Mouse (Mus musculus) limb, embryonic 15.5 days (tissue): ENCODE measurements around the gene Trpc3. TPM values are rescaled to one million over a fixed set of nuclear protein-coding genes. Genes with fewer than 3 reads are reported as not detected.
"Not testable (repeated sequence)": the region's sequence is repeated elsewhere in the genome, so short reads cannot be mapped to it uniquely, and the experiment has no call there.

Experiments used
- ATAC-seq: fragments of 200-750 bp; cut with Nextera tagmentation; 2 replicates; pipeline ENCODE4 v1.8.0; 2017; ENCODE audit warnings: low read depth, moderate TSS enrichment; ENCODE audit not compliant: insufficient number of reproducible peaks, low FRiP score, low TSS enrichment
- H3K27ac ChIP-seq: fragments of 300-500 bp; sonication (generic); 2 replicates; pipeline ENCODE4 v1.5.1; 2015; ENCODE audit warnings: moderate library complexity, mild to moderate bottlenecking, inconsistent platforms
- H3K27me3 ChIP-seq: fragments of 300-500 bp; sonication (generic); 2 replicates; pipeline ENCODE4 v1.6.1; 2015; ENCODE audit warnings: inconsistent platforms
- H3K36me3 ChIP-seq: fragments of 300-500 bp; sonication (generic); 2 replicates; pipeline ENCODE4 v1.6.1; 2015; ENCODE audit warnings: inconsistent platforms
- H3K4me1 ChIP-seq: fragments of 300-500 bp; sonication (generic); 2 replicates; pipeline ENCODE4 v1.6.1; 2015; ENCODE audit warnings: inconsistent platforms
- H3K4me2 ChIP-seq: fragments of 300-500 bp; sonication (generic); 2 replicates; pipeline ENCODE4 v1.6.1; 2015; ENCODE audit warnings: mild to moderate bottlenecking, inconsistent platforms
- H3K4me3 ChIP-seq: fragments of 300-500 bp; sonication (generic); 2 replicates; pipeline ENCODE4 v1.5.1; 2015; ENCODE audit warnings: mild to moderate bottlenecking, inconsistent platforms
- H3K9ac ChIP-seq: fragments of 300-500 bp; sonication (generic); 2 replicates; pipeline ENCODE4 v1.6.1; 2015; ENCODE audit warnings: inconsistent platforms
- H3K9me3 ChIP-seq: fragments of 300-500 bp; sonication (generic); 2 replicates; pipeline ENCODE4 v1.6.1; 2016; ENCODE audit warnings: inconsistent platforms
- WGBS: fragments of 180-500 bp; shearing (Covaris S2); methylation state at CpG from one replicate; pipeline ENCODE4 v1.1.7; 2015; 5-methylcytosine and 5-hydroxymethylcytosine counted together
- polyA plus RNA-seq: library from polyadenylated mRNA; unstranded; fragments of >200 nt; fragmentation: Nextera tagmentation; extraction: Ambion mirVana; gene quantifications from 2 replicates; pipeline ENCODE4 v1.2.1, GENCODE M21; 2015

Trpc3 gene
- polyA plus RNA-seq = 2.2 and 2.5 TPM in 2 replicates

DNA sequence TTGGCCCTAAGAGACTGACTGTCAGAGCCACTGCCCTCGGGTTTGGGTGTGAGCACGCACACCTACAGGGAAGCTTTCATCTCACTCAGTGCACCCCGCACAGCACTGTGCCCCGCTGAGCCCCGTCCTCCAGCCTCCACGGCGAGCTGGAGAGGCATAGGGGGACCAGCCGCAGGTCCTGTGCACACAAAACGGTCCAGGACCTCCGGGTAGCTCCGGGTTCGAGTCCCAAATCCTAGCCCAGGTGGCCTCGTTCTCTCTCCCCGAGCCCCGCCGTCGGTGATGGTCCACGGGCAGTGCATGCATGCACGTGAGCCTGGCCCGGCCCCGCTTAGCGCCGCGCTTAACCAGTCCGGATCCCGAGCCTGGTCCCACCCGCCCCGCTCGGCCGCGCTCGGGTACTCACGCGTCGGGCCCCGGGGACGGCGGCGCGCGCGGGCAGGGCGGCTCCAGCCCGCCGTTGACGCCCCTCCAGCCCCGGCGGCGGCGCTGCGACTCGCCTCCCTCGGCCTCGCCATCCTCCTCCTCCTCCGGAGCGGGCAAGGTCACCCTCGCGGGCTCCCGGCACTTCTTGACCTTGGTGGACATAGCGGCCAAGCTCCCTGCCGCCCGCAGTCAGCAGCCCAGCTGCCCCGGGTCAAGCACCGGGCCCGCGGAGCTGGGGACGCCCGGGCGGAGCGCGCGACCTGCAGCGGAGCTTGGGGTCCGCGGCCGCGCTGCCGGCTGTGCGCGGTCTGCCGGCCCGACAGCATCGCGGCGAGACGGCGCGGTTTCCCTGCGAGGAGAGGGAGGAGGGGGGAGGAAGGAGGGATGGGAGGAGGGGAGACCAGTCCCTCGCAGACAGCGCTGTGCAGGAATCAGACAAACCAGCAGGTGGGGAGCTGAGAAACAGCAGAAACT, at the start of gene Trpc3:
Gene Trpc3, minus strand, starts transcription at position 776 of the 900 bp plus-strand sequence.
- H3K4me3 ChIP-seq = peak within 1 kb of the TSS; percentile 63
- H3K36me3 ChIP-seq = no peaks in the 10 kb centered on the region
- peak; percentile 81 for ATAC-seq
- peak within 1 kb of the TSS; percentile 89 for H3K4me2 ChIP-seq
- H3K27me3 ChIP-seq = peaks cover 24% of the 10 kb centered on the region
- peak within 1 kb of the TSS; percentile 63 for H3K9ac ChIP-seq
- peaks cover 16% of the 10 kb centered on the region for H3K4me1 ChIP-seq
- no peaks in the 10 kb centered on the region for H3K9me3 ChIP-seq
- WGBS = 1% methylated on average over 85 of the region's 91 CpGs
- no peak within 1 kb of the TSS for H3K27ac ChIP-seq

DNA sequence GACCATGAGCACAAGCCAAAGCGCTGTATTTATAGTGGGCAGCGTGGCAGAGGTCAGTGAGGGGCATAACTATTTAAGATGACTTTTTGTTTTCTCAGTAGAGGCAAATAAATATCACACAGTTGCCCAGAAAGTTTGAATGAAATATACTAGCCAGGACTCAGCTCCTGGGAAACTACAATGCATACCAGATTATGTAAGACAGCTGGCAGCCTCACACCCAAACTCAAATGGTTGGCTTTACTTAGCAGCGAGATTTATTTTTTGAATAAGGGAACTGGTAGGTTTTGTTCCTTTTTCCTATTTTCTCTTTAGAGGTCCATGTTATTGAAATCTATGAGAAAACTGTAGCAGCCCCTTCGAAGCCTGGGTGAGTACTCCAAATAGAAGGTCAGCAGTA, 48.1 kb upstream of the Trpc3 start:
- H3K9me3 ChIP-seq = no peaks in the 10 kb centered on the region
- no peak overlapping the region for H3K27ac ChIP-seq
- H3K36me3 ChIP-seq = no peaks in the 10 kb centered on the region
- H3K9ac ChIP-seq = no peak overlapping the region
- H3K4me2 ChIP-seq = no peak overlapping the region
- H3K27me3 ChIP-seq = no peaks in the 10 kb centered on the region
- ATAC-seq = no peak
- no peak overlapping the region for H3K4me3 ChIP-seq
- H3K4me1 ChIP-seq = no peaks in the 10 kb centered on the region
- WGBS = 69% methylated on average over 4 of the region's 4 CpGs

DNA sequence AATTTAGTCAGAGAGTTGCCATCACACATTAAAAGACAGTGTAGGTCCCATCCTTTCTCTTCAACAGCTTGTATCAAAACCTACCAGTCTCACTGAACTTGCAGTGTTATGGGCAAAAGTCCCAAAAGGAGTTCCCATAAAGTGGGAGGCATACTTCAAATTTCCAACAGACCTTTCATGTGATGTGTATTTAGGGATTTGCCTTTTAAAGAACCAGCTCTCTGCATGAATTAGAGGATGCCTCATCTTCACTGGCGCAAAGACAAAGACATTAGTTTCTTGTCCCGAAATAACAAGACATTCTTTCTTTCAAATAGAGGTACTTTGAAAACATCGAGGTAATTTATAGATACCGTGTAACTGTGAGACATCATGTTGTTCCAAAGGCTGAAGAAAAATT, 43.1 kb upstream of the Trpc3 start:
- Histone ChIP-seq H3K4me2 (no peak overlapping the region), H3K27me3 (no peaks in the 10 kb centered on the region), H3K4me1 (no peaks in the 10 kb centered on the region), H3K27ac (no peak overlapping the region), H3K9ac (no peak overlapping the region), H3K9me3 (no peaks in the 10 kb centered on the region), H3K36me3 (no peaks in the 10 kb centered on the region), H3K4me3 (no peak overlapping the region)
- 92% methylated on average over 4 of the region's 4 CpGs for WGBS
- ATAC-seq = no peak

DNA sequence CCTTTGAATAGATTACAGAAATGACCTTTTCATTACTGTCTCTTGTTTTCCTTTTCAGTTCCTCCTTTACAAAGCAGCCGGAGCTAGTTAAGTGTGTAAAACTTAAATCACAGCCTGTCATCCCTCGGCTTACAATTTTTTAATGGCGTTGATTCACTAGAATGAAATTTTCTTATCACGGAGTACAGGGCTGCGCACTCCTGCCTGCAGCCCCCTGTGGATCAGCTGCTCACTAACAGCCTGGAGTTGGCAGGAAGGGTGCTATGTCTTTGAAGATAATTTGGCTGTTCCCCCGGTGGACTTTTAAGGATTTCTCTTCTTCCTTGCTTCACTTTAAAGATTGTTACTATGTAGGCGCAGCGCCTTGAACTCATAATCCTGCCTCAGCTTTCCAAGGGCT, 36.6 kb upstream of the Trpc3 start:
- H3K27ac ChIP-seq = no peak overlapping the region
- 65% methylated on average over 8 of the region's 8 CpGs for WGBS
- no peak for ATAC-seq

DNA sequence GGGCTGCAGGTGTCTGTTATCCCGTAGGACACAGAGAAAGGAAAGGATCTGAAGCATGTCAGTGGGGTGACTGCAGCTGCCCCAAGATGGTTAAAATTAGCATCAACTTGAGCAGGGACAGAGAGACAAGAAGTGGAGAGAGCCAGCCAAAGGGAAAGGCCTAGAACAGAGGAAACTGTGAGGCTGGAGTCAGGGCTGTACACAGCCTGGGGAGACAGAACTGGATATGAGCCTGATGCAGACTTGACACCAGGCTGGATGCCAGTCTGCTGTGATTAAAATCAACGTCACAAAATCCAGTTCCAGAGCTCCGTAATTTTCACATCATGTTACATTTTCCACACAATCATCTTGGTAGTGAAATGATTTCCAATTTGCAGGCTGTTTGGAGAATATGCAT, 31.9 kb upstream of the Trpc3 start:
- H3K27me3 ChIP-seq = no peaks in the 10 kb centered on the region
- no peaks in the 10 kb centered on the region for H3K36me3 ChIP-seq
- H3K27ac ChIP-seq = no peak overlapping the region
- no peak overlapping the region for H3K9ac ChIP-seq
- ATAC-seq = no peak
- 60% methylated on average over 3 of the region's 3 CpGs for WGBS
- no peaks in the 10 kb centered on the region for H3K9me3 ChIP-seq
- H3K4me3 ChIP-seq = no peak overlapping the region
- no peaks in the 10 kb centered on the region for H3K4me1 ChIP-seq
- no peak overlapping the region for H3K4me2 ChIP-seq

More for the DNA sequence above, 36.6 kb upstream of the Trpc3 start:
- no peaks in the 10 kb centered on the region for H3K36me3 ChIP-seq
- H3K27me3 ChIP-seq = no peaks in the 10 kb centered on the region
- no peaks in the 10 kb centered on the region for H3K4me1 ChIP-seq
- no peaks in the 10 kb centered on the region for H3K9me3 ChIP-seq
- H3K4me2 ChIP-seq = no peak overlapping the region
- H3K4me3 ChIP-seq = no peak overlapping the region
- no peak overlapping the region for H3K9ac ChIP-seq

DNA sequence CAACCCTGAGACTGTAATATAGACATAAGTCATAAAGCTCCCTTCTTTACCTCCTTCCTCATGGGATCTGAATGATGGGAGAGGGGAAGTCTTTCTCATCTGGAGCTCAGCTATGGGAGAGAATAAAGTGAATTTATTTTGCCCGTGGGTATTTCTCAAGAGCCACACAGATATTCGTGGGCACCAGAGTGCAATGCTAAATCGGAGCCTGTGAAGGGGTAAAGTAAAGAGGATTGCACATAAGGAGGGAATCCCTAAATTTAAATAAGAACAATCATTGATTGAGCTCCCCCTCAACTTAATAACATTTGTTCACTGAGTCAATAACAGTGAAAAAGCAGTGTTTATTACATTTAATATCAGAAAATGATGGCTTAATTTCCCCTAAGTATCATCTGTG, 19.6 kb upstream of the Trpc3 start:
- no peaks in the 10 kb centered on the region for H3K36me3 ChIP-seq
- no peak overlapping the region for H3K27ac ChIP-seq
- no peak overlapping the region for H3K4me2 ChIP-seq
- no peaks in the 10 kb centered on the region for H3K27me3 ChIP-seq
- no peak for ATAC-seq
- H3K9ac ChIP-seq = no peak overlapping the region
- H3K9me3 ChIP-seq = no peaks in the 10 kb centered on the region
- H3K4me1 ChIP-seq = no peaks in the 10 kb centered on the region
- H3K4me3 ChIP-seq = no peak overlapping the region
- 73% methylated on average over 3 of the region's 3 CpGs for WGBS

DNA sequence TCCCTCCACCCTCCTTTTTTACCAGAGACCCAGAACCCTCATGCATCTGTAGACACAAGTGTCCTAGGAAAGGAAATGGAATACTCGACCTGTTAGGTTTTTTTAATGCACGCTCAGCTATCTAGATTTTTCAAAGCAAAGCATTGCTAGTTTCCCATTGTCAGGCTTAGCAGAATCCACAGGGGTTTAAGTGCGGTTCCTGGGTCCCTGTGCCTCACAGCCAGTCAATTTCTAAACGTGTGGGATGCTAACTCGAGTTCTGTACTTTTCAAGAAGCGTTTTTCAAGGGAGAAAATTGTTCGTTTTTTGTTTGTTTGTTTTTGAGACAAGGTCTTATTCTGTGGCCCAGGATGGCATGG, 304 bp upstream of the Trpc3 start:
- Histone ChIP-seq H3K36me3 (no peaks in the 10 kb centered on the region), H3K9me3 (no peaks in the 10 kb centered on the region), H3K4me3 (peak overlapping the region; percentile 63), H3K4me2 (peak overlapping the region; percentile 89), H3K27ac (no peak overlapping the region), H3K27me3 (peaks cover 24% of the 10 kb centered on the region), H3K4me1 (peaks cover 16% of the 10 kb centered on the region), H3K9ac (peak overlapping the region; percentile 63; the same call in 1 of the 2 replicates)
- WGBS = 15% methylated on average over 7 of the region's 7 CpGs
- no peak for ATAC-seq

DNA sequence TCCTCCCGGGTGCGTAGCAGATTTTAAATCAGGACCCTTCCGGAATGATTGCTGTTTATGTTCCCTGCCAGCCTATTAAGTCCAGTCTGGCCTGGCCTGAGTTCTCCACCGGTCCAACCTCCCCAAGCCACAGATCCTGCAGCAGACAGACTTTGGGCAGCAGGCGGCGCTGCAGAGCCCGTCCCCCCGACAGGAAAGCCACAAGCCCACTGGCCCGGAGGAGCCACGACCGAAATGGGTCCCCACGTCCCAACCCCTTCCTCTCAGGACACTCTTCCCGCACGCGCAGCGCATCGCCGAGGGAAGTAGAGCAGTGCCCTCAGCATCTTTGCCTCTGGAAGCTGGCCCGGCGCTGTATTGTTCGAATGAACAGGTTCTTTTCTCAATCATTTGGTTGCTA, 1.1 kb downstream of the Trpc3 start:
- no peak overlapping the region for H3K27ac ChIP-seq
- peaks cover 16% of the 10 kb centered on the region for H3K4me1 ChIP-seq
- no peak overlapping the region for H3K9ac ChIP-seq
- H3K4me2 ChIP-seq = peak overlapping the region; percentile 89
- peak overlapping the region; percentile 63 for H3K4me3 ChIP-seq
- no peaks in the 10 kb centered on the region for H3K36me3 ChIP-seq
- no peaks in the 10 kb centered on the region for H3K9me3 ChIP-seq
- 3% methylated on average over 21 of the region's 21 CpGs for WGBS
- peaks cover 24% of the 10 kb centered on the region for H3K27me3 ChIP-seq
- 0 out of 2 replicates have a peak, but pooled peaks have one; percentile 63 for ATAC-seq

DNA sequence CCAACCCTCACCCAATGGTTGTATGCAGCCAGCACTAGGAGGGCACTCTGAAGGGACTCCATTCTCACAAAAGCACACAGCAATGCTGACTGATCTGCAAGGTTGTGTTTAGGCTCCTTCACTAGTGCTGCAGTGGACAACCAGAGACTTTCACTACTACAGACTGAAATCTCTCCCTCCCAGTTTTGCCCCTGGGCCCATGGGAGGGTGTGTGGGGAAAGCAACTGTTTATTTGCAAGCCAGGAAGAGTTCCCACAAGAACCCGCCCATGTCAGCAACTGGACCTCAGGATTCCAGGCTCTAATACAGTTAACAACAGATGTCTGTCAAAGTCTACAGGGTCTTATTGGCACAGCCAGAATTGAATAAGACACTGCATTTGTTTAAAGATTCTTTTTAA, 14.1 kb downstream of the Trpc3 start:
- Histone ChIP-seq H3K4me2 (no peak overlapping the region), H3K36me3 (no peaks in the 10 kb centered on the region), H3K4me1 (no peaks in the 10 kb centered on the region), H3K27me3 (no peaks in the 10 kb centered on the region), H3K9ac (no peak overlapping the region), H3K27ac (no peak overlapping the region), H3K4me3 (no peak overlapping the region), H3K9me3 (no peaks in the 10 kb centered on the region)
- WGBS = 53% methylated on average over 1 of the region's 1 CpGs
- ATAC-seq = no peak

DNA sequence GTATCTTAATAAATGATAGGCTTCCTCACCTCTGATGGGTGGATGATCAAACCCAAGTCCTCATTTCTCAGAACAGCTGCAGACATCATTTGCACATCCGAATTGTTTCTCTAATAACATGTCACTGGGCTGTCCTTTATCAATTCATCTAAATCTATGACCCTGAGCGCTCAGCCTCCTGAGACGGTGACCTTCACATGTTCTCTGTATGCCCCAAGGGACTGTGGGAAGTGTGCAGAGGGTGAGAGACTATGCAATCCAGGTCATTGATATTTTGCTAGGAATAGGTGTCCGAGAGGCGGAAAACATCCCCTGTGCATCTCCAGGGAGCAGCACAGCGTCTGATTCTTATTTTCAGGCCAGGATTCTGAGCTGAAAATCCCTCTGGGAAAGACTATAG, 22.2 kb downstream of the Trpc3 start:
- Histone ChIP-seq H3K4me3 (no peak overlapping the region), H3K36me3 (no peaks in the 10 kb centered on the region), H3K4me2 (no peak overlapping the region), H3K4me1 (no peaks in the 10 kb centered on the region), H3K27ac (no peak overlapping the region), H3K9me3 (no peaks in the 10 kb centered on the region), H3K27me3 (no peaks in the 10 kb centered on the region), H3K9ac (no peak overlapping the region)
- ATAC-seq = no peak
- WGBS = 87% methylated on average over 6 of the region's 6 CpGs

DNA sequence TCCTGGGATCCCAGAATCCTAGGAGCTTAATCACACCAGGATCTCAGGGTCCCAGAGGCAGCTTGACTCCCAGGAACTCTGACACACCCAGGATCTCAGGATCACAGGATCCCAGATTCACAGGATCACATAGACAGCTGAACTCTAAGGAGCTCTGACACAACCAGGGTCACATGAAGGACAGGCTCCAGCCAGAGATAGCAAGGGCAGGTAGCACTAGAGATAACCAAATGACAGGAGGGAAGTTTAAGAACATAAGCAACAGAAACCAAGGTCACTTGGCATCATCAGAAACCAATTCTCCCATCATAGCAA, 44.8 kb downstream of the Trpc3 start:
- not testable (repeated sequence) for H3K4me1 ChIP-seq, H3K9me3 ChIP-seq, ATAC-seq, H3K36me3 ChIP-seq, H3K4me2 ChIP-seq, H3K27me3 ChIP-seq, H3K27ac ChIP-seq, H3K9ac ChIP-seq, H3K4me3 ChIP-seq

DNA sequence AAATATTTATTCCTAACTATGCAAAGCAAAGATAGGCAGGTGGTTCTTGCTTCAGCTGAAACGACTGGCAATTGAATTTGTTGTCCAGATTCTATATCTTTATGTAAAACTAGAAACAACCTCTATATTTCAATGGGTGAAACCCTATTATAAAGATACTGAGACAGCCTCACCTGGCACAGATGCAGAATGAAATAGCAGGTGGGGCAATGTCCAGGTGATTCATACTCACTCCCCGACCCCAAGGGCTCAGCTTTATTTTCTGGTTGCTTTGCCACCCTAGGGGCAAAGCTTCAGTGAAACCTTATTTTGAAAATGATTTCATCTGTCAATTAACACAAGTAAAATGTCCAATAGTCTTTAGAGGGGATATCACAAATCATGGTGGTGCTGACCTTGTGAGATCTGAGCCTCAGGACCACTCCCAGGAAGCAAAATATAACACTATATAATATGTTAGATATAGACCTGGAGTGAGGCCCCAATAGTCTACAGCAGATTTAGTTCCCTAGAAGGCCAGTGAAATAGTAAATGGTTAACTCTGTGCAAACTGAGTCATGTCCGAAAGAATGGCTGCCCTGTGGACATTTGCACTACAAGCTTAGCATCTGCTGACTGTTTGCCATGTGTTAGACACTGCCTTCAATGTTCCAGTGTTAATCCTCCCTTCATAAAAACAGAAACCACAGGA, 45.3 kb downstream of the Trpc3 start:
- WGBS = 72% methylated on average over 3 of the region's 3 CpGs
- Histone ChIP-seq H3K4me2 (no peak overlapping the region), H3K36me3 (no peaks in the 10 kb centered on the region), H3K9ac (no peak overlapping the region), H3K9me3 (no peaks in the 10 kb centered on the region), H3K4me3 (no peak overlapping the region), H3K27ac (no peak overlapping the region), H3K4me1 (no peaks in the 10 kb centered on the region), H3K27me3 (no peaks in the 10 kb centered on the region)
- no peak for ATAC-seq
